Mouse (Mus musculus) embryonic facial prominence, embryonic 13.5 days (tissue): ENCODE results near the gene Mynn. TPM values are rescaled to one million over a fixed set of nuclear protein-coding genes. Genes with fewer than 3 reads are reported as not detected.

Experiments used
- ATAC-seq: fragments of 200-750 bp; cut with Nextera tagmentation; 2 replicates; pipeline ENCODE4 v1.8.0; 2017; ENCODE audit warnings: low read depth; ENCODE audit not compliant: insufficient number of reproducible peaks, insufficient read depth, low FRiP score, low TSS enrichment
- H3K27ac ChIP-seq: fragments of 300-500 bp; sonication (generic); 2 replicates; pipeline ENCODE4 v1.5.1; 2015; ENCODE audit warnings: moderate library complexity, mild to moderate bottlenecking, inconsistent platforms
- H3K27me3 ChIP-seq: fragments of 300-500 bp; sonication (generic); 2 replicates; pipeline ENCODE4 v1.6.1; 2015; ENCODE audit warnings: mild to moderate bottlenecking, inconsistent platforms
- H3K36me3 ChIP-seq: fragments of 300-500 bp; sonication (generic); 2 replicates; pipeline ENCODE4 v1.6.1; 2015; ENCODE audit warnings: mild to moderate bottlenecking, inconsistent platforms
- H3K4me1 ChIP-seq: fragments of 300-500 bp; sonication (generic); 2 replicates; pipeline ENCODE4 v1.6.1; 2015; ENCODE audit warnings: inconsistent platforms
- H3K4me2 ChIP-seq: fragments of 300-500 bp; sonication (generic); 2 replicates; pipeline ENCODE4 v1.6.1; 2015; ENCODE audit warnings: moderate library complexity, mild to moderate bottlenecking, inconsistent platforms
- H3K4me3 ChIP-seq: fragments of 300-500 bp; sonication (generic); 2 replicates; pipeline ENCODE4 v1.5.1; 2015; ENCODE audit warnings: mild to moderate bottlenecking, inconsistent platforms
- H3K9ac ChIP-seq: fragments of 300-500 bp; sonication (generic); 2 replicates; pipeline ENCODE4 v1.6.1; 2015; ENCODE audit warnings: mild to moderate bottlenecking, inconsistent platforms
- H3K9me3 ChIP-seq: fragments of 300-500 bp; sonication (generic); 2 replicates; pipeline ENCODE4 v1.6.1; 2016; ENCODE audit warnings: inconsistent platforms
- WGBS: fragments of 180-500 bp; shearing (Covaris S2); methylation state at CpG from one replicate; pipeline ENCODE4 v1.1.7; 2015; ENCODE audit warnings: mixed read lengths; 5-methylcytosine and 5-hydroxymethylcytosine counted together
- polyA plus RNA-seq: library from polyadenylated mRNA; unstranded; fragments of >200 nt; fragmentation: Nextera tagmentation; extraction: Ambion mirVana; gene quantifications from 2 replicates; pipeline ENCODE4 v1.2.1, GENCODE M21; 2015

Gene Mynn
- polyA plus RNA-seq, 1 experiment from 2014 or later, result 33.2 TPM

GRCm38 (mm10) chr3:30646761-30647160, 44.9 kb downstream of the Mynn start:
- Histone ChIP-seq H3K9me3 (no peaks in the 10 kb centered on the region), H3K4me2 (peak overlapping the region; percentile 77), H3K27ac (no peak overlapping the region), H3K36me3 (no peaks in the 10 kb centered on the region), H3K4me1 (peaks cover 22% of the 10 kb centered on the region), H3K4me3 (no peak overlapping the region), H3K27me3 (peaks cover 39% of the 10 kb centered on the region), H3K9ac (no peak overlapping the region)
- 26% methylated on average over 8 of the region's 8 CpGs for WGBS
- no peak for ATAC-seq

- Histone ChIP-seq H3K27ac (no peak within 1 kb of the TSS), H3K9ac (peak within 1 kb of the TSS; percentile 68), H3K4me1 (peaks cover 22% of the 10 kb centered on the region), H3K36me3 (no peaks in the 10 kb centered on the region), H3K4me3 (peak within 1 kb of the TSS; percentile 46), H3K4me2 (peak within 1 kb of the TSS; percentile 77), H3K9me3 (no peaks in the 10 kb centered on the region), H3K27me3 (peaks cover 39% of the 10 kb centered on the region)
- peak; percentile 72 for ATAC-seq
- WGBS, result 3% methylated on average over 25 of the region's 25 CpGs
Observed at GRCm38 (mm10) chr3:30647440-30648090, 45.7 kb downstream of the Mynn start, which contains the start of gene Lrrc34. Gene Lrrc34 (minus strand): TSS chr3:30647869.

GRCm38 (mm10) chr3:30648466-30648865, 46.6 kb downstream of the Mynn start:
- H3K4me1 ChIP-seq, result peaks cover 22% of the 10 kb centered on the region
- no peak for ATAC-seq
- H3K27ac ChIP-seq, result no peak overlapping the region
- no peaks in the 10 kb centered on the region for H3K36me3 ChIP-seq
- H3K4me3 ChIP-seq, result no peak overlapping the region
- H3K27me3 ChIP-seq, result peaks cover 39% of the 10 kb centered on the region
- H3K4me2 ChIP-seq, result no peak overlapping the region
- no peaks in the 10 kb centered on the region for H3K9me3 ChIP-seq
- 96% methylated on average over 2 of the region's 2 CpGs for WGBS
- H3K9ac ChIP-seq, result no peak overlapping the region

- H3K4me1 ChIP-seq, result peaks cover 22% of the 10 kb centered on the region
- H3K27ac ChIP-seq, result no peak overlapping the region
- H3K4me3 ChIP-seq, result peak overlapping the region; percentile 45
- under 1% methylated on average over 41 of the region's 41 CpGs for WGBS
- peak overlapping the region; percentile 85 for H3K4me2 ChIP-seq
- ATAC-seq, result peak; percentile 54
- H3K36me3 ChIP-seq, result no peaks in the 10 kb centered on the region
- H3K9ac ChIP-seq, result peak overlapping the region; percentile 60
- H3K27me3 ChIP-seq, result peaks cover 39% of the 10 kb centered on the region
- no peaks in the 10 kb centered on the region for H3K9me3 ChIP-seq
Observed at GRCm38 (mm10) chr3:30650062-30650841, 48.4 kb downstream of the Mynn start.

- Histone ChIP-seq H3K27me3 (peaks cover 5% of the 10 kb centered on the region), H3K9me3 (no peaks in the 10 kb centered on the region), H3K4me2 (no peak overlapping the region), H3K36me3 (no peaks in the 10 kb centered on the region), H3K4me3 (no peak overlapping the region), H3K4me1 (no peaks in the 10 kb centered on the region), H3K9ac (no peak overlapping the region), H3K27ac (no peak overlapping the region)
- ATAC-seq, result no peak
- WGBS, result 81% methylated on average over 5 of the region's 5 CpGs
Observed at GRCm38 (mm10) chr3:30655937-30656336, 54.1 kb downstream of the Mynn start.

GRCm38 (mm10) chr3:30658486-30658885, 56.6 kb downstream of the Mynn start:
- no peak overlapping the region for H3K4me2 ChIP-seq
- no peaks in the 10 kb centered on the region for H3K9me3 ChIP-seq
- H3K27me3 ChIP-seq, result no peaks in the 10 kb centered on the region
- H3K36me3 ChIP-seq, result no peaks in the 10 kb centered on the region
- no peak overlapping the region for H3K4me3 ChIP-seq
- 82% methylated on average over 9 of the region's 9 CpGs for WGBS
- ATAC-seq, result no peak
- H3K9ac ChIP-seq, result no peak overlapping the region
- H3K4me1 ChIP-seq, result no peaks in the 10 kb centered on the region
- no peak overlapping the region for H3K27ac ChIP-seq

Other genes with a start within 250 kb of the Mynn start
- gene Mecom, start 54.1 kb upstream of the Mynn start, polyA plus RNA-seq, result 10.3 and 15.5 TPM in 2 replicates
- 0.10 TPM in 1 of 2 replicates, not detected in the other for gene Actrt3, start 2.1 kb upstream of the Mynn start, polyA plus RNA-seq
- gene Lrriq4, start 42.4 kb downstream of the Mynn start, polyA plus RNA-seq, result not detected in 2 replicates
- 1.3 and 1.4 TPM in 2 replicates for gene Lrrc34, start 45.8 kb downstream of the Mynn start, polyA plus RNA-seq
- gene Lrrc31, start 97.8 kb downstream of the Mynn start, polyA plus RNA-seq, result not detected in 2 replicates
- gene Samd7, start 144.2 kb downstream of the Mynn start, polyA plus RNA-seq, result not detected in 2 replicates
- 91.9 and 95.2 TPM in 2 replicates for gene Sec62, start 190.8 kb downstream of the Mynn start, polyA plus RNA-seq